Mouse (Mus musculus): ENCODE results near the gene Rasal3. TPM values are rescaled to one million over a fixed set of nuclear protein-coding genes. Genes with fewer than 3 reads are reported as not detected.

Rasal3 gene
- polyA plus RNA-seq, 1 experiment from 2014 or later = 0.56 TPM

GRCm38 (mm10) chr17:32386659-32387432, 16.5 kb downstream of the Rasal3 start:
- Histone ChIP-seq H3K4me2 (replicated peaks) (no peak overlapping the region), H3K27ac (replicated peaks) (no peak overlapping the region), H3K36me3 (peaks cover 40% of the 10 kb centered on the region)

GRCm38 (mm10) chr17:32383661-32384060, 19.7 kb downstream of the Rasal3 start:
- Histone ChIP-seq H3K4me3 (no peak overlapping the region), H3K27me3 (no peaks in the 10 kb centered on the region)
- no peak for ATAC-seq (replicated peaks)

More at GRCm38 (mm10) chr17:32386659-32387432, 16.5 kb downstream of the Rasal3 start:
- WGBS = 69% methylated on average over 9 of the region's 9 CpGs
- H3K27me3 ChIP-seq = peaks cover 11% of the 10 kb centered on the region
- 0 out of 2 replicates have a peak overlapping the region, but pooled peaks have one; percentile 93 for H3K4me3 ChIP-seq
- H3K9ac ChIP-seq (replicated peaks) = no peak overlapping the region
- no peak for ATAC-seq (replicated peaks)
- H3K4me1 ChIP-seq = peaks cover 22% of the 10 kb centered on the region
- no peaks in the 10 kb centered on the region for H3K9me3 ChIP-seq

GRCm38 (mm10) chr17:32382576-32382975, 20.8 kb downstream of the Rasal3 start:
- peak; percentile 39; the same call in 1 of the 2 replicates for ATAC-seq (replicated peaks)
- 70% methylated on average over 7 of the region's 7 CpGs for WGBS
- Histone ChIP-seq H3K4me3 (no peak overlapping the region), H3K4me1 (peaks cover 12% of the 10 kb centered on the region), H3K27ac (replicated peaks) (no peak overlapping the region), H3K9ac (replicated peaks) (no peak overlapping the region), H3K4me2 (replicated peaks) (no peak overlapping the region), H3K36me3 (peaks cover 48% of the 10 kb centered on the region), H3K9me3 (no peaks in the 10 kb centered on the region), H3K27me3 (no peaks in the 10 kb centered on the region)

More at GRCm38 (mm10) chr17:32383661-32384060, 19.7 kb downstream of the Rasal3 start:
- 71% methylated on average over 5 of the region's 5 CpGs for WGBS
- no peaks in the 10 kb centered on the region for H3K9me3 ChIP-seq
- no peak overlapping the region for H3K27ac ChIP-seq (replicated peaks)
- H3K36me3 ChIP-seq = peaks cover 40% of the 10 kb centered on the region
- H3K4me1 ChIP-seq = peaks cover 22% of the 10 kb centered on the region
- no peak overlapping the region for H3K9ac ChIP-seq (replicated peaks)
- H3K4me2 ChIP-seq (replicated peaks) = no peak overlapping the region

GRCm38 (mm10) chr17:32378786-32379185, 24.6 kb downstream of the Rasal3 start:
- no peak overlapping the region for H3K4me3 ChIP-seq
- H3K9me3 ChIP-seq = no peaks in the 10 kb centered on the region
- H3K4me1 ChIP-seq = no peaks in the 10 kb centered on the region
- peaks cover 27% of the 10 kb centered on the region for H3K36me3 ChIP-seq
- H3K27me3 ChIP-seq = no peaks in the 10 kb centered on the region
- no peak overlapping the region for H3K9ac ChIP-seq (replicated peaks)
- ATAC-seq (replicated peaks) = no peak
- no peak overlapping the region for H3K27ac ChIP-seq (replicated peaks)
- 56% methylated on average over 2 of the region's 2 CpGs for WGBS
- no peak overlapping the region for H3K4me2 ChIP-seq (replicated peaks)

- H3K27ac ChIP-seq (replicated peaks) = no peak overlapping the region
- WGBS = 84% methylated on average over 9 of the region's 9 CpGs
- H3K9ac ChIP-seq (replicated peaks) = no peak overlapping the region
- ATAC-seq (replicated peaks) = no peak
- no peak overlapping the region for H3K4me2 ChIP-seq (replicated peaks)
- no peaks in the 10 kb centered on the region for H3K27me3 ChIP-seq
- H3K4me3 ChIP-seq = no peak overlapping the region
- no peaks in the 10 kb centered on the region for H3K9me3 ChIP-seq
- no peaks in the 10 kb centered on the region for H3K4me1 ChIP-seq
- H3K36me3 ChIP-seq = peaks cover 18% of the 10 kb centered on the region
These were observed 26.2 kb downstream of the Rasal3 start for GRCm38 (mm10) chr17:32377137-32377536.

GRCm38 (mm10) chr17:32376475-32376874, 26.9 kb downstream of the Rasal3 start:
- Histone ChIP-seq H3K4me2 (replicated peaks) (no peak overlapping the region), H3K9ac (replicated peaks) (no peak overlapping the region), H3K4me3 (no peak overlapping the region), H3K4me1 (no peaks in the 10 kb centered on the region), H3K27ac (replicated peaks) (no peak overlapping the region), H3K9me3 (no peaks in the 10 kb centered on the region), H3K36me3 (peaks cover 18% of the 10 kb centered on the region), H3K27me3 (no peaks in the 10 kb centered on the region)
- 86% methylated on average over 15 of the region's 15 CpGs for WGBS
- no peak for ATAC-seq (replicated peaks)

GRCm38 (mm10) chr17:32368991-32369578, 34.3 kb downstream of the Rasal3 start:
- H3K4me3 ChIP-seq = peak overlapping the region; percentile 24
- H3K36me3 ChIP-seq = peaks cover 6% of the 10 kb centered on the region; the same call in 1 of the 2 replicates
- no peak overlapping the region for H3K9ac ChIP-seq (replicated peaks)
- no peak overlapping the region for H3K27ac ChIP-seq (replicated peaks)
- no peaks in the 10 kb centered on the region for H3K9me3 ChIP-seq
- peak overlapping the region; percentile 37 for H3K4me2 ChIP-seq (replicated peaks)
- H3K27me3 ChIP-seq = no peaks in the 10 kb centered on the region
- ATAC-seq (replicated peaks) = no peak
- 13% methylated on average over 14 of the region's 17 CpGs for WGBS
- peaks cover 10% of the 10 kb centered on the region for H3K4me1 ChIP-seq

GRCm38 (mm10) chr17:32367706-32368105, 35.7 kb downstream of the Rasal3 start:
- H3K4me3 ChIP-seq = no peak overlapping the region
- ATAC-seq (replicated peaks) = no peak
- no peaks in the 10 kb centered on the region for H3K9me3 ChIP-seq
- no peak overlapping the region for H3K27ac ChIP-seq (replicated peaks)
- H3K27me3 ChIP-seq = no peaks in the 10 kb centered on the region
- peaks cover 6% of the 10 kb centered on the region; the same call in 1 of the 2 replicates for H3K36me3 ChIP-seq
- no peak overlapping the region for H3K9ac ChIP-seq (replicated peaks)
- 90% methylated on average over 11 of the region's 11 CpGs for WGBS
- peaks cover 19% of the 10 kb centered on the region for H3K4me1 ChIP-seq
- no peak overlapping the region for H3K4me2 ChIP-seq (replicated peaks)

- Histone ChIP-seq H3K9ac (replicated peaks) (no peak overlapping the region), H3K36me3 (peaks cover 27% of the 10 kb centered on the region), H3K27me3 (no peaks in the 10 kb centered on the region), H3K9me3 (no peaks in the 10 kb centered on the region), H3K27ac (replicated peaks) (no peak overlapping the region), H3K4me3 (no peak overlapping the region), H3K4me2 (replicated peaks) (no peak overlapping the region), H3K4me1 (peaks cover 27% of the 10 kb centered on the region)
- ATAC-seq (replicated peaks) = no peak
- WGBS = 91% methylated on average over 1 of the region's 1 CpGs
These were observed 38.1 kb downstream of the Rasal3 start for GRCm38 (mm10) chr17:32365296-32365695.

- Histone ChIP-seq H3K9ac (replicated peaks) (no peak overlapping the region), H3K4me1 (peaks cover 27% of the 10 kb centered on the region), H3K4me2 (replicated peaks) (peak overlapping the region; percentile 86), H3K36me3 (peaks cover 32% of the 10 kb centered on the region), H3K4me3 (peak overlapping the region; percentile 96), H3K27ac (replicated peaks) (peak overlapping the region; percentile 78), H3K9me3 (no peaks in the 10 kb centered on the region), H3K27me3 (no peaks in the 10 kb centered on the region)
- 65% methylated on average over 5 of the region's 5 CpGs for WGBS
- ATAC-seq (replicated peaks) = peak; percentile 14
These were observed 38.5 kb downstream of the Rasal3 start for GRCm38 (mm10) chr17:32364850-32365249.

- WGBS = under 1% methylated on average over 46 of the region's 47 CpGs
- Histone ChIP-seq H3K27ac (replicated peaks) (peak overlapping the region; percentile 78), H3K4me2 (replicated peaks) (peak overlapping the region; percentile 86), H3K4me1 (peaks cover 27% of the 10 kb centered on the region), H3K4me3 (peak overlapping the region; percentile 96), H3K9ac (replicated peaks) (peak overlapping the region; percentile 92), H3K27me3 (no peaks in the 10 kb centered on the region), H3K36me3 (peaks cover 37% of the 10 kb centered on the region), H3K9me3 (no peaks in the 10 kb centered on the region)
- ATAC-seq (replicated peaks) = peak; percentile 97
These were observed 39.1 kb downstream of the Rasal3 start for GRCm38 (mm10) chr17:32364331-32364730.

- H3K4me2 ChIP-seq (replicated peaks) = peak overlapping the region; percentile 86
- H3K27me3 ChIP-seq = no peaks in the 10 kb centered on the region
- peaks cover 23% of the 10 kb centered on the region for H3K4me1 ChIP-seq
- ATAC-seq (replicated peaks) = peak; percentile 51
- peaks cover 42% of the 10 kb centered on the region for H3K36me3 ChIP-seq
- no peaks in the 10 kb centered on the region for H3K9me3 ChIP-seq
- WGBS = 0% methylated on average over 21 of the region's 50 CpGs
- peak overlapping the region; percentile 92 for H3K9ac ChIP-seq (replicated peaks)
- H3K4me3 ChIP-seq = peak overlapping the region; percentile 96
- H3K27ac ChIP-seq (replicated peaks) = peak overlapping the region; percentile 78
These were observed 39.5 kb downstream of the Rasal3 start for GRCm38 (mm10) chr17:32363821-32364301.

All from forebrain, embryonic 15.5 days (tissue).